Mouse (Mus musculus): ENCODE data around the gene Chrnb1. TPM values are rescaled to one million over a fixed set of nuclear protein-coding genes. Genes with fewer than 3 reads are reported as not detected.
A peak's percentile ranks its signal among the peaks of the same experiment; 100 is the strongest.

The Chrnb1 gene
- polyA plus RNA-seq, 1 experiment from 2014 or later, result 3.5 TPM

GRCm38 (mm10) chr11:69834001-69834549, 38.3 kb upstream of the Chrnb1 start:
- H3K27ac ChIP-seq (ENCODE audit: low read depth), result peak overlapping the region; percentile 11; the same call in 1 of the 2 replicates

GRCm38 (mm10) chr11:69833554-69833953, 37.8 kb upstream of the Chrnb1 start:
- peak overlapping the region; percentile 60; the same call in 1 of the 2 replicates for H3K9ac ChIP-seq (ENCODE audit: low read length)
- H3K9me3 ChIP-seq (ENCODE audit: control insufficient read depth, low read length), result no peaks in the 10 kb centered on the region
- peaks cover 25% of the 10 kb centered on the region for H3K4me1 ChIP-seq (replicated peaks; ENCODE audit: control insufficient read depth, insufficient read depth, low read length)
- H3K4me2 ChIP-seq (ENCODE audit: low read length), result peak overlapping the region; percentile 77
- 55% methylated on average over 8 of the region's 8 CpGs for WGBS
- H3K36me3 ChIP-seq (ENCODE audit: control insufficient read depth, insufficient read depth, low read length), result peaks cover 22% of the 10 kb centered on the region
- peak overlapping the region; percentile 79 for H3K4me3 ChIP-seq (ENCODE audit: low read depth, low read length)
- H3K27ac ChIP-seq (ENCODE audit: low read depth), result 0 out of 2 replicates have a peak overlapping the region, but pooled peaks have one; percentile 11
- ATAC-seq (replicated peaks; ENCODE audit: low FRiP score, low TSS enrichment, low read depth) (no peak), DNase-seq (ENCODE audit: low spot score) (no peak)
- H3K27me3 ChIP-seq (replicated peaks; ENCODE audit: control insufficient read depth, insufficient read depth, low read length), result no peaks in the 10 kb centered on the region

More at GRCm38 (mm10) chr11:69834001-69834549, 38.3 kb upstream of the Chrnb1 start:
- H3K4me3 ChIP-seq (ENCODE audit: low read depth, low read length), result peak overlapping the region; percentile 79
- WGBS, result 16% methylated on average over 31 of the region's 48 CpGs
- ATAC-seq (replicated peaks; ENCODE audit: low FRiP score, low TSS enrichment, low read depth) (no peak), DNase-seq (ENCODE audit: low spot score) (peak; percentile 70)
- no peaks in the 10 kb centered on the region for H3K27me3 ChIP-seq (replicated peaks; ENCODE audit: control insufficient read depth, insufficient read depth, low read length)
- H3K36me3 ChIP-seq (ENCODE audit: control insufficient read depth, insufficient read depth, low read length), result peaks cover 20% of the 10 kb centered on the region
- no peaks in the 10 kb centered on the region for H3K9me3 ChIP-seq (ENCODE audit: control insufficient read depth, low read length)
- H3K4me1 ChIP-seq (replicated peaks; ENCODE audit: control insufficient read depth, insufficient read depth, low read length), result peaks cover 28% of the 10 kb centered on the region
- H3K9ac ChIP-seq (ENCODE audit: low read length), result peak overlapping the region; percentile 60
- H3K4me2 ChIP-seq (ENCODE audit: low read length), result peak overlapping the region; percentile 77

- DNase-seq (ENCODE audit: low spot score) (no peak), ATAC-seq (replicated peaks; ENCODE audit: low FRiP score, low TSS enrichment, low read depth) (no peak; the same call in 1 of the 2 replicates)
- peaks cover 67% of the 10 kb centered on the region for H3K36me3 ChIP-seq (ENCODE audit: control insufficient read depth, insufficient read depth, low read length)
These were observed 33.1 kb upstream of the Chrnb1 start for GRCm38 (mm10) chr11:69828832-69829231.

GRCm38 (mm10) chr11:69823456-69823855, 27.7 kb upstream of the Chrnb1 start:
- Histone ChIP-seq H3K4me1 (replicated peaks; ENCODE audit: control insufficient read depth, insufficient read depth, low read length) (no peaks in the 10 kb centered on the region), H3K4me3 (ENCODE audit: low read depth, low read length) (no peak overlapping the region), H3K9ac (ENCODE audit: low read length) (no peak overlapping the region), H3K27ac (ENCODE audit: low read depth) (no peak overlapping the region), H3K27me3 (replicated peaks; ENCODE audit: control insufficient read depth, insufficient read depth, low read length) (no peaks in the 10 kb centered on the region), H3K4me2 (ENCODE audit: low read length) (no peak overlapping the region), H3K9me3 (ENCODE audit: control insufficient read depth, low read length) (no peaks in the 10 kb centered on the region), H3K36me3 (ENCODE audit: control insufficient read depth, insufficient read depth, low read length) (peaks cover 45% of the 10 kb centered on the region)
- ATAC-seq (replicated peaks; ENCODE audit: low FRiP score, low TSS enrichment, low read depth) (no peak), DNase-seq (ENCODE audit: low spot score) (no peak)
- WGBS, result 87% methylated on average over 2 of the region's 2 CpGs

More at GRCm38 (mm10) chr11:69828832-69829231, 33.1 kb upstream of the Chrnb1 start:
- H3K4me2 ChIP-seq (ENCODE audit: low read length), result no peak overlapping the region
- no peak overlapping the region for H3K27ac ChIP-seq (ENCODE audit: low read depth)
- H3K9ac ChIP-seq (ENCODE audit: low read length), result no peak overlapping the region
- 0 out of 2 replicates have a peak, but pooled peaks cover 4% of the 10 kb centered on the region for H3K4me1 ChIP-seq (replicated peaks; ENCODE audit: control insufficient read depth, insufficient read depth, low read length)
- no peaks in the 10 kb centered on the region for H3K9me3 ChIP-seq (ENCODE audit: control insufficient read depth, low read length)
- no peaks in the 10 kb centered on the region for H3K27me3 ChIP-seq (replicated peaks; ENCODE audit: control insufficient read depth, insufficient read depth, low read length)
- 65% methylated on average over 5 of the region's 5 CpGs for WGBS
- H3K4me3 ChIP-seq (ENCODE audit: low read depth, low read length), result no peak overlapping the region

GRCm38 (mm10) chr11:69822080-69822479, 26.3 kb upstream of the Chrnb1 start, which contains the start of gene Spem1:
Spem1 (minus strand) TSS chr11:69822180.
- peaks cover 32% of the 10 kb centered on the region for H3K36me3 ChIP-seq (ENCODE audit: control insufficient read depth, insufficient read depth, low read length)
- no peak within 1 kb of the TSS for H3K4me2 ChIP-seq (ENCODE audit: low read length)
- ATAC-seq (replicated peaks; ENCODE audit: low FRiP score, low TSS enrichment, low read depth), result no peak
- H3K9ac ChIP-seq (ENCODE audit: low read length), result no peak within 1 kb of the TSS
- H3K9me3 ChIP-seq (ENCODE audit: control insufficient read depth, low read length), result no peaks in the 10 kb centered on the region
- H3K27me3 ChIP-seq (replicated peaks; ENCODE audit: control insufficient read depth, insufficient read depth, low read length), result no peaks in the 10 kb centered on the region
- DNase-seq (ENCODE audit: low spot score), result no peak
- no peaks in the 10 kb centered on the region for H3K4me1 ChIP-seq (replicated peaks; ENCODE audit: control insufficient read depth, insufficient read depth, low read length)
- WGBS, result 80% methylated on average over 3 of the region's 3 CpGs
- H3K27ac ChIP-seq (ENCODE audit: low read depth), result no peak within 1 kb of the TSS
- H3K4me3 ChIP-seq (ENCODE audit: low read depth, low read length), result no peak within 1 kb of the TSS

- ATAC-seq (replicated peaks; ENCODE audit: low FRiP score, low TSS enrichment, low read depth), result no peak
- no peak overlapping the region for H3K9ac ChIP-seq (ENCODE audit: low read length)
- 0 out of 2 replicates have a peak, but pooled peaks cover under 1% of the 10 kb centered on the region for H3K36me3 ChIP-seq (ENCODE audit: control insufficient read depth, insufficient read depth, low read length)
- H3K4me2 ChIP-seq (ENCODE audit: low read length), result no peak overlapping the region
- 95% methylated on average over 8 of the region's 8 CpGs for WGBS
- H3K9me3 ChIP-seq (ENCODE audit: control insufficient read depth, low read length), result no peaks in the 10 kb centered on the region
- no peak overlapping the region for H3K27ac ChIP-seq (ENCODE audit: low read depth)
- no peak for DNase-seq (ENCODE audit: low spot score)
- H3K27me3 ChIP-seq (replicated peaks; ENCODE audit: control insufficient read depth, insufficient read depth, low read length), result no peaks in the 10 kb centered on the region
- no peaks in the 10 kb centered on the region for H3K4me1 ChIP-seq (replicated peaks; ENCODE audit: control insufficient read depth, insufficient read depth, low read length)
- H3K4me3 ChIP-seq (ENCODE audit: low read depth, low read length), result no peak overlapping the region
These were observed 23.1 kb upstream of the Chrnb1 start for GRCm38 (mm10) chr11:69818871-69819270.

- Histone ChIP-seq H3K9me3 (ENCODE audit: control insufficient read depth, low read length) (no peaks in the 10 kb centered on the region), H3K27ac (ENCODE audit: low read depth) (no peak within 1 kb of the TSS), H3K9ac (ENCODE audit: low read length) (no peak within 1 kb of the TSS), H3K4me2 (ENCODE audit: low read length) (no peak within 1 kb of the TSS), H3K27me3 (replicated peaks; ENCODE audit: control insufficient read depth, insufficient read depth, low read length) (no peaks in the 10 kb centered on the region), H3K36me3 (ENCODE audit: control insufficient read depth, insufficient read depth, low read length) (no peaks in the 10 kb centered on the region), H3K4me3 (ENCODE audit: low read depth, low read length) (no peak within 1 kb of the TSS), H3K4me1 (replicated peaks; ENCODE audit: control insufficient read depth, insufficient read depth, low read length) (no peaks in the 10 kb centered on the region)
- 80% methylated on average over 2 of the region's 2 CpGs for WGBS
- DNase-seq (ENCODE audit: low spot score), result no peak
- ATAC-seq (replicated peaks; ENCODE audit: low FRiP score, low TSS enrichment, low read depth), result no peak
These were observed 22.6 kb upstream of the Chrnb1 start, which contains the start of gene Spem2 for GRCm38 (mm10) chr11:69818365-69818764. Spem2 (minus strand) TSS chr11:69818465.

- no peak overlapping the region for H3K9ac ChIP-seq (ENCODE audit: low read length)
- WGBS, result 87% methylated on average over 12 of the region's 12 CpGs
- H3K27me3 ChIP-seq (replicated peaks; ENCODE audit: control insufficient read depth, insufficient read depth, low read length), result no peaks in the 10 kb centered on the region
- DNase-seq (ENCODE audit: low spot score) (no peak), ATAC-seq (replicated peaks; ENCODE audit: low FRiP score, low TSS enrichment, low read depth) (no peak)
- H3K27ac ChIP-seq (ENCODE audit: low read depth), result no peak overlapping the region
- H3K4me2 ChIP-seq (ENCODE audit: low read length), result no peak overlapping the region
- no peaks in the 10 kb centered on the region for H3K9me3 ChIP-seq (ENCODE audit: control insufficient read depth, low read length)
- no peaks in the 10 kb centered on the region for H3K36me3 ChIP-seq (ENCODE audit: control insufficient read depth, insufficient read depth, low read length)
- H3K4me3 ChIP-seq (ENCODE audit: low read depth, low read length), result no peak overlapping the region
- no peaks in the 10 kb centered on the region for H3K4me1 ChIP-seq (replicated peaks; ENCODE audit: control insufficient read depth, insufficient read depth, low read length)
These were observed 20.8 kb upstream of the Chrnb1 start for GRCm38 (mm10) chr11:69816520-69816919.

- Histone ChIP-seq H3K4me2 (ENCODE audit: low read length) (no peak within 1 kb of the TSS), H3K36me3 (ENCODE audit: control insufficient read depth, insufficient read depth, low read length) (no peaks in the 10 kb centered on the region), H3K4me1 (replicated peaks; ENCODE audit: control insufficient read depth, insufficient read depth, low read length) (no peaks in the 10 kb centered on the region), H3K9ac (ENCODE audit: low read length) (no peak within 1 kb of the TSS), H3K9me3 (ENCODE audit: control insufficient read depth, low read length) (no peaks in the 10 kb centered on the region), H3K27me3 (replicated peaks; ENCODE audit: control insufficient read depth, insufficient read depth, low read length) (no peaks in the 10 kb centered on the region), H3K4me3 (ENCODE audit: low read depth, low read length) (no peak within 1 kb of the TSS), H3K27ac (ENCODE audit: low read depth) (no peak within 1 kb of the TSS)
- no peak for ATAC-seq (replicated peaks; ENCODE audit: low FRiP score, low TSS enrichment, low read depth)
- 62% methylated on average over 10 of the region's 10 CpGs for WGBS
- no peak for DNase-seq (ENCODE audit: low spot score)
These were observed 19.4 kb upstream of the Chrnb1 start, which contains the start of gene Gm39566 for GRCm38 (mm10) chr11:69815155-69815554. Gm39566 (minus strand) TSS chr11:69815298.
